Mouse (Mus musculus) megakaryocyte, adult 5-6 weeks (primary cell): Measurements from ENCODE around the gene Cers2. TPM values are rescaled to one million over a fixed set of nuclear protein-coding genes. Genes with fewer than 3 reads are reported as not detected.
"Not testable (repeated sequence)": the region's sequence is repeated elsewhere in the genome, so short reads cannot be mapped to it uniquely, and the experiment has no call there.

Experiments
- ATAC-seq: 2 replicates; pipeline ENCODE4 v1.8.0; 2016; ENCODE audit warnings: mild to moderate bottlenecking, inconsistent platforms; ENCODE audit not compliant: poor library complexity, severe bottlenecking
- total RNA-seq, 2 experiments: library from RNA; stranded (forward) in 1 of 2; stranded (reverse) in 1 of 2; fragments of 153-499, 151-499 nt in 1 of 2; fragments of 221-1000, 200-1000 nt in 1 of 2; gene quantifications; 2 replicates each; pipeline versions ENCODE4 v1.2.3 to v1.2.4; 2015 to 2017

The Cers2 gene
- total RNA-seq, 2 experiments from 2014 or later: 86.0 to 184 TPM

DNA sequence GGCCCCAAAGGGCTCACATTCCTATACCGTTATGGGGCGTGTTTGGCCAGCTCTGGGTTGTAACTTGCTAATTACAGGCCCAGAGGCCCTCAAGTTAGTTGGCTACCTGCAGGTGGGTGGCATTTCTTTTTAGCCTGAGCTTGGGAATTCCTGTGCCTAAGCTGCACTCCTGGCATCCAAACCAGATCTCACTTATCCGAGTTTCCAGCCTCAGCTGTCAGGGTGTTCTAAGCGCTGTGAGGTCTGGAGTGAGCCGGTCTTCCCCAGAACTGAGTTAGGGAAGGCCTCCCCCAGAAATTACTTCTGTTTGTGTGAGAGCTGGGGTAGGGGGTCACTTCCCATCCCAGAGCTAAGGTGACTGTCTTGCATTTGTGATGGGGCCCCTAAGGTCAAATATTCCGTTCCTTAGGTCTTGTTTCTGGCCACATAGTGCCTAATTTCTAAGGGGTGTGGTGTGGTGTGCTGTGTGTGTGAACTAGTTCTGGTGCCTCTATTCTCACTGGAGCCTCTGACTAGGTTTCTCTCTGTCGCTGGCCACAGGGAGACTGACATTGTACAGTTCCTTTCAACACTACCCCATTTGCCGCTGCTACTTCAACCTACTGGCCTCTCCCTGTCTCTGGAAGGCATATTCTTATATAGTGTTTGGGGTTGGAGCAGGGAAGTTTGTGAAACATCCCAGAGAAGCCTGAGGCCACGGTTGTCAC lies 1.4 kb downstream of the Cers2 start:
- no peak for ATAC-seq

DNA sequence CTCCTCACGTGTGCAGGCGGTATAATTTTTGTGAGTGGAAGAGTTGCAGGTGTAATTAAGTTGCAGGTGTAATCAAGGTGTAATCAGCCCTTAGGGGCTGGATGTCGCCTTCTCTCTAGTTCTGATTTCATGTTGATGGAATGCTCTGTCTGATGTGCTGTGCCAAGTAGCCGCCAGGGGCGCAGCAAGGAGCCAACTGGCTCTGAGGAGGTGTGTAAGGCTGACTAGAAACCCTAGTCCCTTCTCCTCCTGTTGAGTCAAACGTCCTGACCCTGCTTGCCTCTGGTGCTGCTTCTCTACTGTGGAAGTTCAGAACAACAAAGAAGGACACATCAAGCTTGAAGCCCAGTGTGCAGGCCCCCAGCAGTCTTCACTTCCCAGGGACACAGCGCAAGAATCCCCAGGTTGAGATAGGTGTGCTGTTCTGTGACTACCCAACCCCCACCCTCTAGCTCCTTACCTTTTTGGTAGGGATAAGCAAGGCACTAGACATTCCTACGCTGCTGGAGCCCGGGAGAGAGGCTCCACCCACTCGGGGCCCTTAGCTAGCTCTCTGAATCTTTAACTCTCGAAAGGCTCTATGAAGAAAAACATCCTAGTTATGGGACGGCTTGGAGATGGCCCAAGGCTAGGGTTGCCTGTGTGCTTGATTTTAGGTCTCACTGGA lies 3.0 kb downstream of the Cers2 start:
- ATAC-seq: 0 out of 2 replicates have a peak, but pooled peaks have one; percentile 20

DNA sequence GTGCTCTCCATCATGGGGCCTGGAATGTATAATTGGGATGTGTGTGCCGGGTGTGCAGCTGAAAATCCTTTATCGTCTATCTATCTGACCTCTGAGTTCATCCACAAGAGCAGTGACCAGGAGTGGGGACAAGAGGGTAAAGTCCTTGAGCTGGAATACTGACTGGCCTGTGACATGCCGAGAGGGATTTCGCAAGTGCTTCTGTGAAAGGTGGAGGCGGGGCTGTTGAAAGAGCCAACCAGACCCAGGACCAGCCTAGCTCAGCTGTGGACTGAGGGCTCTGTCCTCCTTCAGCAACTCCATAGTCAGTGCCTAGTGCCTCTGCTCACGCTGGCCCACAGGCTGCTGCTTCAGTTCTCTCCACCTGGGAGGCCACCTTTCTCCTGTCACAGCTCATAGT lies 4.0 kb downstream of the Cers2 start:
- ATAC-seq: peak; percentile 22; the same call in 1 of the 2 replicates

DNA sequence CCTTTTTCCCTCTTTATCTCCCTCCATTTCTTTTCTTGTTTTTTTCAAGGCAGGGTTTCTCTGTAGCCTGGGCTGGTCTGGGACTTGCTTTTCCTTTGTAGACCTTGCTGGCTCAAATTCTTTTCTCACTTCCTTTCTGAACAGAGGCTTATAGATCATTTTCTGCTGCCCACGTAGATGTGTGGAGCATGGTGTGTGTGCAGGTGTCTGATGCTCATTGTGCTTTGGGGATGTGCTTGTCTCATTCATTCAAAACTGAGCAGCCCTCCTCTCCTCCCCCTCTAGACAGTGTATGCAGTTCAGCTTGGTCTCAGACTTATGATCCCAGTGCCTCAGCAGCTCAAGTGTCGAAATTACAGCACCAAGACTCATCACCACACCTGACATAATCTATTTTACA lies 4.5 kb downstream of the Cers2 start:
- ATAC-seq: no peak

DNA sequence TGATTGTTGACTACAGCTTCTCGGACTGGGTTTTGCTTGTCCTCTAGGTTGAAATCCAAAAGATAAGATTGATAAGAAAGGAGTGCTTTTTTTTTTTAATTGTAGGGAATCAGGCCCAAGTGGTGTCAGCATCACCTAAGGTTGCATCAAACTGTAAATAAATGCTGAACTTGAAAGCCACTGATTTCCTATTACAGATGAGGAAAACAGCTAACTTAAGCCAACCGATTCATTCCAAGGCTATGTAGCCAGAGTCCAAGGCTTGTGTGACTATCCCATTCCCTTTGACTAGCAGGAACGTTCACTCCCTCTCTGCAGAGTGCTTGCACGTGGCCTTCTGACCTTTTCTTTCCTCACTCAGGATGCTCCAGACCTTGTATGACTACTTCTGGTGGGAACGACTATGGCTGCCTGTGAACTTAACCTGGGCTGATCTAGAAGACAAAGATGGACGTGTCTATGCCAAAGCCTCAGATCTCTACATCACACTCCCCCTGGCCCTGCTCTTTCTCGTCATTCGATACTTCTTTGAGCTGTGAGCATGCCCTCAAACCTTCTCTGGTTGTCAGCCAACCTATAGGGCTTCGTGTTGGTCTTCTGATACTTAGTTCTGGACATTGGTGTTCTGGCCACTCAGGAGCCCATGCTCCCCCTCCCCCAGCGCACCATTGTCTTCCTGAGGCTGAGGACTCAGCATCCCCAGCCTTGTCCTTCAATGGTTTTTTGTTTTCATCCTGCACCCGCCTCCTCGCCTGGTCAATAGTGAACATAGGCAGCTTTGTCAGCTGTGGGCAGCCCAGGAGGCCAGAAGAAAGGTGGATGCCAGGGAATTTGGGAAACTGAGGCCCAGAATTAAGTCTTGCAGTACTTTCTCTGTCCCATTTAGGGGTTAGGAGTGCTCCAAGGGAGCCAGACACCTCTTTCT lies 5.4 kb downstream of the Cers2 start:
- ATAC-seq: no peak

DNA sequence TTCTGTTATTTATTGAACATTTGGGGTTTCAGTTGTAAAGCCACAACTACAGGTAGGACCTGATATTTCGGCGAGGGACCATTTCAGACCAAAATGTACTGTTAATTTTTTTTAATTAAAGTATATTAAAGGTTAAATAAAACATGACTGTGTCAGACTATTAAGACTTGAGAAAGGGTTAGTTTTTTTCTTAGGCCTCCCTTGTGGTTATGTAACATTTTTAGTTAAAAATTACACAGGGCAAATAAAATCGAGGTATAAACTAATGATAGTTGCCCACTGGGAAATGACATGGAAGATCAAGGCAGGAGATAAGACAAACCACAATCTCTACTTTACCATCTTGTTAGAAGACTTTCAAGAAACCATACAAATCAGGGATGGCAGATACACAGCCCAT lies 8.8 kb downstream of the Cers2 start:
- no peak for ATAC-seq

DNA sequence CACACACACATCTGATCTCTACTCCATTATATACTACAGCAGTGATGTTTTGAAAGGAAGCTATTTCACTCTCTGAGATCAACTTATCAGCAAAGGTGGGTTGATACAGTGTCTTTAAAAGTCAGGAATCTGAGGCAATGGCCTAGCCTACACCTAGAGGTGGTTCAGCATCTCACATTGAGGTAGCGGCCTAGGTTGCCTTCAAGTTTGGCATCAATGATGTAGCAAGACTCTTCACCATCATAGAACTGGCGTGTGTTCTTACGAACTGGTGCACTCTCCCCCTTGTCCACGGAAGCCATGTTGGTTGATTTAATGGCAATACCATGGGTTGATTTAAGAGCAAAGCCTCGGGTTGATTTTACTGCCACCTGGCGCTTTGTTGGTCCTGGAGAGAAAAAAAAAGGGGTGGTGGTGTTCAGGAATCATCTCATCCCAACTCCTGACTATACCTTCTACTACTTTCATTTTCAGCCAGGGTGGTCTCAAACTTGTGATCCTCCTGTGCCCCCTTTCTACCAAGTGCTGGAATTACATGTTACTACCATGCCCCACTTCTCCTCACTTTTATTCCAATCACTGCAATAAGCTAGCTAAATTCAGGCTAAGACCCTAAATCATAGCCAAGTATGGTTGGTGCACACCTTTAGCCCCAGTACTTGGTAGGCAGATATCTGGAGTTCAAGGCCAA lies 10.0 kb downstream of the Cers2 start:
- ATAC-seq: no peak

DNA sequence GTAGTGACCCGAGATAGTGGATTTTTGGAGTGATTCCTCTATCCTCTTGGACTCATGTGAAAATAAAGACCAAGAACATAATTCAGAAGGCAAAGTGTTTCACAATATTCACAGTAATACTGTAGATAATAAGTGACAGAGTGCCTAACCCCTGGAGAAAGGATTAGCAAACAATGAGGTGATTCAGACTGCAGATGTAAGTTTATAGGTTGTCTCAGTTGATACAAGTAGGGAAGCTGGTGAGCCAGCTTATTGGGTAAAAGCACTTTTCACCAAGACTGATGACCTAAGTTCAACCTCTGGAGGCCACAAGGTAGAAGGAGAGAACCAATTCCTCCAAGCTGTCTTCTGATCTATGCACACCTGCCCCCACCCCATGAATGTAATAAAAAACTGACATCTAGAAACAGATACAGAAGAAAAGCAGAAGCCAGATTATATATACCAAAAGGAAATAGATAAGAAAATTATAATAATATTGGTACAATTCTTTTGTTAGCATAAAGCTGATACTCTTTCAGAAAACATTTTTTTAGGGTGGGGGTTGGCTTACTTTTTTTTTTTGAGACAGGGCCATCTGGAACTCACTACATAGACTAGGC lies 14.3 kb downstream of the Cers2 start:
- ATAC-seq: no peak

DNA sequence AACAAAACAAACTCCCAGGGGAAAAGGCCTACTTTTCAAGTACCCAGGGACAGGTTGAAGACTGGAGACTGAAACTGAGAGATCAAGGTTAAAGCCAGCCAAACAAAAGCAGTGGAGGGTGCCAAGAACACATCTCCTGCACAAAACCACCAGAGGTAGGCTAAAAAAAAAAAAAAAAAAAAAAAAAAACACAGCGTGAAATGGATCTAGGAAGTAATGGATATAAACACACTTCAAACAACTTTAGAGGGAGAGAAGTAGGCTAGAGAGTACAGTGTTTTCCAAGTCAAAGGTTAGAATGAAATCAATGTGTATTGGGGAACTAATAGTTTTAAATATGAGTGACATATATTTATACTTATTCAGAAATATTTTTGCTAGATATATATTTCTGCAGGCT lies 16.9 kb downstream of the Cers2 start:
- no peak for ATAC-seq

DNA sequence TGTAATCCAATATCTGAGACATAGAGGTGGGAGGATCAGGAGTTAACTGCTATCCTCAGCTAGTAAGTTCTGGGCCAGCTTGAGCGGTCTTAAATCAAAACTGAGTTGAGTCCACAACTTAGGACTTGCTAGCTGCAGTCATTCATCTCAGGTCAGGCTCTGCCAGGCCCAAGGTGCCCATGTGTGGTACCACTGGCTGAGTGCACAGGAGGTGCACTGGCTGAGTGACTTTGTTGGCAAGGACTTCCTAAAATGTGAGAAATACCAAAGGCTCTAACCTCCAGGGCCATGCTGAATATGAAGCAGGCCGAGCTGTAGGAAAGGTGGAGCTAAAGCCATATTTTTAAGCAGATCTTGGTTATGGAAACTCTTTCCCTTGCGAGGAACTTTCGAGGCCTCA lies 22.8 kb downstream of the Cers2 start:
- no peak for ATAC-seq

DNA sequence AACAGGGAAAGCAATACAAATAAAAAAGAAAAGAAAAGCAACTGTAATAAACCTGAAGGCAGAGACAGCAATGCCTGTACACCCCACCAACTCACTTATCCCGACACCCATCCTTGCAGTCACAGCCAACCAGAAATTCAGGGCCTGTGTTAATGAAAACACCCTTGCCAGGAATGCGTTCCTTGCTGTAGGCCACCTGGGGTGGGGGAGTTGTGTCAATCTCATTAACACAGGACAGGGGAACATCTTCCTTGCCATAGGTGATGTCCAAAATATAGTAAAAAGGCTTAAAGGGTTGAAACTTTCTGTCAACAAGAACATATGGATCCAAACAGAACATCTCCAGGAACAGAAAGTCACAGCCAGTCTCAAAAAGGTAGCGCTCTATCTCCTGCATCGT lies 23.7 kb downstream of the Cers2 start:
- no peak for ATAC-seq

DNA sequence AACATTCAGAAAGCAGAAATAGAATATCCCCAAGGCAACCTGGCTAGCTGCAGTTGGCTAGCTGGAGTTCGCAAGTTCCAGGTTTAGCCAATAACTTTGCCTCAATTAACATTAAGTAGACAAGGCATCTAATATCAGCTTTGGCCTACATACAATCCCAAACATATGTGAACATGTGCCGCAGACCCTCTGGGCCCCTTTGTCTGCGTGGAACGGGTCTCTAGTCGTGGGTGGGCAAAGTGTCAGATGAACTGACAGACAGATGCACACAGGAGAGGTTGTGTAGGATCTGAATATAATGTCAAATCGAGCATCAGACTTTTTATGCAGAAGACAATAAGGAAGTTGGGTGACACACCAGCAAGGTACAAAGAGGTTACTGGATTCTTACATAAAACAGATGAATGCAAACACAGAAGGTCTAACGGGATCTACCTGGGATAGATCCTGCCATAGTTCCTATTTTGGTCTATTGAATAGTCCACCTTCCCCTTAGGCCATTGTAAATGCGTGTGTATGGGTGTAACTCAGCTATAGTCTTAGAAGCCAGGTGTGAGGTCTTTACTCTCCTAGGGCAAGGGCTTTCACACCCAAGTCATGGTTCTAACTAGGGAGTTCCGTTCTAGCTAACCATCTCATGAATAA lies 28.9 kb downstream of the Cers2 start:
- ATAC-seq: not testable (repeated sequence)

DNA sequence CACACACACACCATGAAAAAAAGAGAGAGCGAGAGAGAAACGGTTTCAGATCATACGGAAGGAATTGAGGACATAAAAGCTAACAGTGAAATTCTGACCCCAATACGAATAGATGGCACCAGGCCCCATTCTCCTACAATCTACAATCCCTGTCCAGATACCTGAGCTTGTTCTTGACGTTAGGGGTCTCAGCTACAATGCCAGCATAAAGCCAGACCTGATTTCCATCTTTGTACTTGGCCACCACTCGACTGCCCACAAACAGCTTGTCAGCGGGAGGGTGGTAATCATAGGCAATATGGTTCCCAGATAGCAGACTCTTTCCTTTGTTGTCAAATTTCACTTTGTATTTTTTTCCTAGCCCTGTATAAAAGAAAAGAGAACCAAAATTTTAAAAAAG lies 31.9 kb downstream of the Cers2 start:
- no peak for ATAC-seq

DNA sequence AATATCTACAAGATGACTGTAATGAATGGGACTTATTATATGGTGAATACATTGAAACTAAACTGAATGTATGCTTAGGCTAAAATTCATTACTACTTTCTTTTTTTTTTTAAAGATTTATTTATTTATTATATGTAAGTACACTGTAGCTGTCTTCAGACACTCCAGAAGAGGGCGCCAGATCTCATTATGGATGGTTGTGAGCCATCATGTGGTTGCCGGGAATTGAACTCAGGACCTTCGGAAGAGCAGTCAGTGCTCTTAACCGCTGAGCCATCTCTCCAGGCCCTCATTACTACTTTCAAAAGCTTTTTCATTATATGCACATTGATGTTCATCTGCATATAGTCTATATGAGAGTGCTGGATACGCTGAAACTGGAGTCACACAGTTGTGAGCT lies 33.8 kb downstream of the Cers2 start:
- ATAC-seq: not testable (repeated sequence)

DNA sequence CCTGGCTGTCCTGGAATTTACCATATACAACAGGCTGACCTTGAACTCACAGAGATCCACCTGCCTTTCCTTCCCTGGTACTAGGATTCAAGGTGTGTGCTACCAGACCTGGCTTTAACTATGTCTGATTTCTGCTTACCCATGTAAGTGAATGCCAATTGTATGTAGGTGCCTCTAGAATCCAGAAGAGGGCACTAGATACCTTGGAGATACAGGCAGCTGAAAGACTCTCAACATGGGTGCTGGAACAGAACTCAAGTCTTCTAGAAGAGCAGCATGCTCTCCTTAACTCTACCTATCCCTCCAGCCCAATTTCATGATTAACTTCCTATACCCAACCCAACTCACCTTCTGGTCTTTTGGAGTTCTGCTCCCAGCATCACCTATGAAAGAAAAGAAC lies 34.9 kb downstream of the Cers2 start:
- peak; percentile 84 for ATAC-seq

DNA sequence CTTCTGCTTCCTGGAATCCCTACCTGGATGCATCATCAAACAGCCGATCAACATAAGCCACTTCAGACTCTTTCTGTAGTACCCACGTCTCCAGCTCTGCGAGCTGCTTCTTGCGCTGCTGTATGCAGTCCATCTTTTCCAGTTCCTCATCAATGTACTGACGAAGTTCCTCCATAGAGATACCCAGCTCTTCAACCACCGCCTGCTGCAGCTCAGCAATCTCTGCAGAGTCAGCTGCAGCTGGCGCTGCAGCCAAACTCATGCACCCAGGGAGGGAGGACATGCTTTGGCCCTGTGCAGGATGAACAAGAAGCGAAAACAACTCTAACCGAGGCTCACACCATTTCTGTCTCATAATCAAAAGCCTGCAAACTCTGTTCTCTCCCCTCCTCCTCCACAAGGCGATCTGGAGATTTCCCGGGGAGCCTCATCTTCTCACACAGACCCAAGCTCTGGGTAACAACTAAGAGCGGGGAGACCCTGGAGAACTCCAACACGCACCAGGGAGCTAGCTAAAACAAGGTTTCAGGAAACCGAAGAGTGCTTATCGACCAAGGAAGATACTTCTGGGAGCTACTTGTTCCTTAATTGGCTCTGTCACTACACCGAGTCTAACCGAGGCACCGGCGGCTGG lies 41.4 kb downstream of the Cers2 start:
- ATAC-seq: peak; percentile 64

DNA sequence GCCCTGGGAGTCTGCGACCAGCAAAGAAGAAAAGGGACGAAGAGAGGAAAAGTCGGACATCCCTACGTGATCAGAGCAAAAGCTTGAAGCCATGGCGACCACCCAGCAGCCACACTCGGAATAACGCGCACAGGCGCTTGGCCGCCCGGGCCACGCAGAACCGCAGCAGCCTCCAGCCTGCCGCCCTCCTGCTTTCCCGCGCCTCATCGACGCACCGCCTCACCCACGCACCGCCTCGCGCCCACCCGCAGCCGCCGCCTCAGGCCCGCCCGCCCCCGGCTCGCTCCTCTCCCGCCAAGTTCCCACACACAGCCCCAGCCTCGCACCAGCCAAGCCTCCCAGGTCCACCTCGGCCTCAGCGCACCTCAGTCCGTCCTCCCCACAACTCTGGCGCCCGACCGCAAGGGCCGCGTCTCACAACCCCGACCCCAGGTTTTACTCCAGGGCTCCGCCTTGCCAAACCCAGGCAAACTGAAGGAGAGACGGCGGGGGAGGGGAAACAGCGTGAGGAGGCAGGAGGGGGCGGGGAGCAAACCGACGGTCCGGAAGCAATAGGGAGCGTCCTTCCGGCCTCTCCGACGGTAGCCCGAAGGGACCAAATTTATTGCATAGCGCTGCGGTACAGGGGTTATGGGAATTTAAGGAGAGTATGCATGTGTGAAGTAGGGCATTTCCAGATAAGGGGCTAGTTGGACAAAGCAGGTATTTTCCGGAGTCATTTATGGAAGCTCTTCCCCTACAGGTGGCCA lies 42.3 kb downstream of the Cers2 start, which contains the start of gene Setdb1:
Gene Setdb1 (minus strand): TSS at position 502 of the 749 bp plus-strand sequence.
- peak; percentile 94 for ATAC-seq

DNA sequence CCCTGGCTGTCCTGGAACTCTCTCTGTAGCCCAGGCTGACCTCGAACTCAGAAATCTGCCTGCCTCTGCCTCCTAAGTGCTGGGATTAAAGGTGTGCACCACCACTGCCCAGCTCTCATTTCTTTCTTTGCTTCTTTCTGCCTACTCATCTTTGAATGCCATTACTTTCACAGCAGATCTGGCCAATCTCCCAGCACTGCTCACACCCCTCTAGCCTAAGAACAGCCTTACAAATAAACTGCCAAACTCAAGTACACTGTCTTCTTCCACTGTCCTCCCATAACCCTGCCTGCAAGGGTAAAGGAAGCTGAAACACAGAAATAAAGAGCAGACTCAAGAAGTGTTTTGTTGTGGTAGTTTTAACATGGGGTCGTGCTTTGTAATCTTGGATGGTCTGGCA lies 43.2 kb downstream of the Cers2 start:
- no peak for ATAC-seq

DNA sequence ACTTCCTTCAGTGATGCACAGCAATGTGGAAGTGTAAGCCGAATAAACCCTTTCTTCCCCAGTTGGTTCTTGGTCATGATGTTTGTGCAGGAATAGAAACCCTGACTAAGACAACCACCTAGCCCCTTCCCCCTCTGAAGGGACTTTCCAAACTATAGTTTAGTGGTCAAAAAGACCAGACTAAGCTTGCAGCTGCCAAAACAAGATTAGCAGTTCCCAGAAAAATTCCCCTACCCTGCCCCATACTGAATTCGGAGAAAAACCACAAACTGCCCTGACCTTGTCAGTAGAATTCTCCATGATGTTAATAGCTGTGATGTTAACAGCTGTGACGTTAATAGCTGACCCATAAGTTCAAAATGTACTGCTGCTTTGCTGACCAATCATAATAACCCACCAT lies 45.7 kb downstream of the Cers2 start:
- ATAC-seq: not testable (repeated sequence)
